Mouse (Mus musculus): Measurements from ENCODE around the gene Cotl1. TPM values are rescaled to one million over a fixed set of nuclear protein-coding genes. Genes with fewer than 3 reads are reported as not detected.

Cotl1 gene
- polyA plus RNA-seq, 1 experiment from 2014 or later = 545 TPM

- peaks cover 78% of the 10 kb centered on the region for H3K4me1 ChIP-seq (replicated peaks)
- peaks cover 55% of the 10 kb centered on the region for H3K36me3 ChIP-seq
- peak overlapping the region; percentile 81 for H3K27ac ChIP-seq
- no peak overlapping the region for H3K4me3 ChIP-seq
- no peaks in the 10 kb centered on the region for H3K27me3 ChIP-seq (ENCODE audit: insufficient read depth, poor library complexity, severe bottlenecking)
- no peaks in the 10 kb centered on the region for H3K9me3 ChIP-seq
- 65% methylated on average over 23 of the region's 23 CpGs for WGBS
- DNase-seq (ENCODE audit: low spot score) = no peak
Measured at GRCm38 (mm10) chr8:119810127-119810868, 30.0 kb downstream of the Cotl1 start.

GRCm38 (mm10) chr8:119809620-119810019, 30.7 kb downstream of the Cotl1 start:
- H3K36me3 ChIP-seq = peaks cover 48% of the 10 kb centered on the region
- no peak for DNase-seq (ENCODE audit: low spot score)
- 93% methylated on average over 9 of the region's 9 CpGs for WGBS
- H3K27me3 ChIP-seq (ENCODE audit: insufficient read depth, poor library complexity, severe bottlenecking) = no peaks in the 10 kb centered on the region
- H3K4me1 ChIP-seq (replicated peaks) = peaks cover 79% of the 10 kb centered on the region
- no peak overlapping the region for H3K4me3 ChIP-seq
- peak overlapping the region; percentile 81 for H3K27ac ChIP-seq
- no peaks in the 10 kb centered on the region for H3K9me3 ChIP-seq

- no peak overlapping the region for H3K4me3 ChIP-seq
- no peak for DNase-seq (ENCODE audit: low spot score)
- H3K27ac ChIP-seq = no peak overlapping the region
- peaks cover 62% of the 10 kb centered on the region for H3K4me1 ChIP-seq (replicated peaks)
- no peaks in the 10 kb centered on the region for H3K27me3 ChIP-seq (ENCODE audit: insufficient read depth, poor library complexity, severe bottlenecking)
- H3K9me3 ChIP-seq = no peaks in the 10 kb centered on the region
- WGBS = 92% methylated on average over 4 of the region's 4 CpGs
- peaks cover 43% of the 10 kb centered on the region for H3K36me3 ChIP-seq
Measured at GRCm38 (mm10) chr8:119807687-119808086, 32.7 kb downstream of the Cotl1 start.

GRCm38 (mm10) chr8:119806422-119807263, 33.7 kb downstream of the Cotl1 start:
- H3K4me3 ChIP-seq = no peak overlapping the region
- DNase-seq (ENCODE audit: low spot score) = no peak
- H3K9me3 ChIP-seq = no peaks in the 10 kb centered on the region
- H3K27ac ChIP-seq = peak overlapping the region; percentile 46
- peaks cover 43% of the 10 kb centered on the region for H3K36me3 ChIP-seq
- WGBS = 82% methylated on average over 14 of the region's 14 CpGs
- H3K27me3 ChIP-seq (ENCODE audit: insufficient read depth, poor library complexity, severe bottlenecking) = no peaks in the 10 kb centered on the region
- H3K4me1 ChIP-seq (replicated peaks) = peaks cover 52% of the 10 kb centered on the region

GRCm38 (mm10) chr8:119805275-119805674, 35.1 kb downstream of the Cotl1 start:
- WGBS = 70% methylated on average over 8 of the region's 8 CpGs
- H3K36me3 ChIP-seq = peaks cover 39% of the 10 kb centered on the region
- H3K4me3 ChIP-seq = no peak overlapping the region
- peak overlapping the region; percentile 62 for H3K27ac ChIP-seq
- H3K4me1 ChIP-seq (replicated peaks) = peaks cover 51% of the 10 kb centered on the region
- no peak for DNase-seq (ENCODE audit: low spot score)
- no peaks in the 10 kb centered on the region for H3K27me3 ChIP-seq (ENCODE audit: insufficient read depth, poor library complexity, severe bottlenecking)
- no peaks in the 10 kb centered on the region for H3K9me3 ChIP-seq

- Histone ChIP-seq H3K36me3 (peaks cover 13% of the 10 kb centered on the region), H3K27me3 (ENCODE audit: insufficient read depth, poor library complexity, severe bottlenecking) (no peaks in the 10 kb centered on the region), H3K9me3 (no peaks in the 10 kb centered on the region), H3K4me3 (no peak overlapping the region), H3K27ac (no peak overlapping the region), H3K4me1 (replicated peaks) (peaks cover 67% of the 10 kb centered on the region)
- 97% methylated on average over 1 of the region's 1 CpGs for WGBS
- DNase-seq (ENCODE audit: low spot score) = no peak
Measured at GRCm38 (mm10) chr8:119802592-119802991, 37.8 kb downstream of the Cotl1 start.

- Histone ChIP-seq H3K36me3 (no peaks in the 10 kb centered on the region), H3K27ac (peak overlapping the region; percentile 74), H3K4me3 (no peak overlapping the region), H3K9me3 (no peaks in the 10 kb centered on the region), H3K27me3 (ENCODE audit: insufficient read depth, poor library complexity, severe bottlenecking) (no peaks in the 10 kb centered on the region), H3K4me1 (replicated peaks) (peaks cover 67% of the 10 kb centered on the region)
- peak; percentile 54 for DNase-seq (ENCODE audit: low spot score)
- WGBS = 6% methylated on average over 4 of the region's 4 CpGs
Measured at GRCm38 (mm10) chr8:119801168-119801567, 39.2 kb downstream of the Cotl1 start.

GRCm38 (mm10) chr8:119798965-119799264, 41.4 kb downstream of the Cotl1 start:
- H3K9me3 ChIP-seq = no peaks in the 10 kb centered on the region
- WGBS = 49% methylated on average over 2 of the region's 2 CpGs
- H3K27ac ChIP-seq = peak overlapping the region; percentile 84
- no peaks in the 10 kb centered on the region for H3K36me3 ChIP-seq
- no peak for DNase-seq (ENCODE audit: low spot score)
- peaks cover 65% of the 10 kb centered on the region for H3K4me1 ChIP-seq (replicated peaks)
- 0 out of 2 replicates have a peak overlapping the region, but pooled peaks have one; percentile 28 for H3K4me3 ChIP-seq
- no peaks in the 10 kb centered on the region for H3K27me3 ChIP-seq (ENCODE audit: insufficient read depth, poor library complexity, severe bottlenecking)

GRCm38 (mm10) chr8:119798170-119798964, 42.0 kb downstream of the Cotl1 start:
- H3K4me3 ChIP-seq = peak overlapping the region; percentile 28
- H3K27me3 ChIP-seq (ENCODE audit: insufficient read depth, poor library complexity, severe bottlenecking) = no peaks in the 10 kb centered on the region
- no peaks in the 10 kb centered on the region for H3K9me3 ChIP-seq
- DNase-seq (ENCODE audit: low spot score) = peak; percentile 82
- H3K36me3 ChIP-seq = no peaks in the 10 kb centered on the region
- WGBS = 8% methylated on average over 15 of the region's 15 CpGs
- peak overlapping the region; percentile 84 for H3K27ac ChIP-seq
- H3K4me1 ChIP-seq (replicated peaks) = peaks cover 69% of the 10 kb centered on the region

GRCm38 (mm10) chr8:119795651-119796050, 44.7 kb downstream of the Cotl1 start:
- Histone ChIP-seq H3K27ac (peak overlapping the region; percentile 13; the same call in 1 of the 2 replicates), H3K36me3 (no peaks in the 10 kb centered on the region), H3K9me3 (no peaks in the 10 kb centered on the region), H3K4me3 (no peak overlapping the region), H3K4me1 (replicated peaks) (peaks cover 87% of the 10 kb centered on the region), H3K27me3 (ENCODE audit: insufficient read depth, poor library complexity, severe bottlenecking) (no peaks in the 10 kb centered on the region)
- DNase-seq (ENCODE audit: low spot score) = no peak
- 89% methylated on average over 3 of the region's 3 CpGs for WGBS

- Histone ChIP-seq H3K9me3 (no peaks in the 10 kb centered on the region), H3K4me3 (no peak overlapping the region), H3K36me3 (no peaks in the 10 kb centered on the region), H3K27me3 (ENCODE audit: insufficient read depth, poor library complexity, severe bottlenecking) (no peaks in the 10 kb centered on the region), H3K4me1 (replicated peaks) (peaks cover 87% of the 10 kb centered on the region), H3K27ac (peak overlapping the region; percentile 98)
- WGBS = 37% methylated on average over 7 of the region's 7 CpGs
- peak; percentile 68 for DNase-seq (ENCODE audit: low spot score)
Measured at GRCm38 (mm10) chr8:119794689-119795088, 45.7 kb downstream of the Cotl1 start.

GRCm38 (mm10) chr8:119791804-119792704, 48.3 kb downstream of the Cotl1 start:
- DNase-seq (ENCODE audit: low spot score) = peak; percentile 96
- Histone ChIP-seq H3K36me3 (no peaks in the 10 kb centered on the region), H3K27ac (peak overlapping the region; percentile 98), H3K4me1 (replicated peaks) (peaks cover 88% of the 10 kb centered on the region), H3K4me3 (peak overlapping the region; percentile 27), H3K27me3 (ENCODE audit: insufficient read depth, poor library complexity, severe bottlenecking) (no peaks in the 10 kb centered on the region), H3K9me3 (no peaks in the 10 kb centered on the region)
- WGBS = 5% methylated on average over 16 of the region's 16 CpGs

All from hindbrain, embryonic 10.5 days (tissue).